Mouse (Mus musculus) bone marrow macrophage, adult 2 months (primary cell): ENCODE measurements around the gene N4bp2l1.

Experiments
- CTCF ChIP-seq: IDR thresholded peaks from 2 replicates; pipeline ENCODE4 v1.5.1; 2012; ENCODE audit warnings: low read depth, mild to moderate bottlenecking, low read length, moderate library complexity
- POLR2A ChIP-seq: IDR thresholded peaks from 2 replicates; pipeline ENCODE4 v1.6.1; 2012; ENCODE audit warnings: mild to moderate bottlenecking, low read depth, low read length, borderline replicate concordance

GRCm38 (mm10) chr5:150644926-150645325 lies 47.9 kb upstream of the N4bp2l1 start:
- no peak for TF ChIP-seq CTCF
- TF ChIP-seq POLR2A: no peak
